Mouse (Mus musculus) CH12.LX (cell line): ENCODE data around the gene Odf4.

Experiments used
- CHD2 ChIP-seq: IDR thresholded peaks from 2 replicates; pipeline ENCODE4 v1.6.1; 2011; ENCODE audit warnings: low read length, improper control_type of control experiment
- CTCF ChIP-seq, 2 experiments: IDR thresholded peaks in 1 of 2; conservative IDR thresholded peaks in 1 of 2; 2 replicates each; pipeline ENCODE4 v1.5.1; 2011 to 2012; ENCODE audit warnings: low read depth in 2 of 2, low read length in 2 of 2, improper control_type of control experiment in 1 of 2, inconsistent platforms in 1 of 2, mild to moderate bottlenecking in 1 of 2, moderate library complexity in 1 of 2
- E2F4 ChIP-seq: IDR thresholded peaks from 2 replicates; pipeline ENCODE4 v1.6.1; 2011; ENCODE audit warnings: low read depth, low read length, improper control_type of control experiment; ENCODE audit not compliant: insufficient replicate concordance
- EP300 ChIP-seq: IDR thresholded peaks from 2 replicates; pipeline ENCODE4 v1.6.1; 2011; ENCODE audit warnings: low read length, improper control_type of control experiment
- KAT2A ChIP-seq: IDR thresholded peaks from 2 replicates; pipeline ENCODE4 v1.6.1; 2012; ENCODE audit warnings: low read length, improper control_type of control experiment, inconsistent platforms; ENCODE audit not compliant: insufficient replicate concordance
- MAX ChIP-seq: IDR thresholded peaks from 2 replicates; pipeline ENCODE4 v1.6.1; 2011; ENCODE audit warnings: low read length, improper control_type of control experiment
- MXI1 ChIP-seq: IDR thresholded peaks from 2 replicates; pipeline ENCODE4 v1.6.1; 2011; ENCODE audit warnings: mild to moderate bottlenecking, low read depth, low read length, improper control_type of control experiment
- MYC ChIP-seq: IDR thresholded peaks from 2 replicates; pipeline ENCODE4 v1.6.1; 2011; ENCODE audit warnings: low read depth, mild to moderate bottlenecking, improper control_type of control experiment, low read length
- SMC3 ChIP-seq: IDR thresholded peaks from 2 replicates; pipeline ENCODE4 v1.6.1; 2011; ENCODE audit warnings: low read depth, low read length, improper control_type of control experiment
- USF1 ChIP-seq: IDR thresholded peaks from 2 replicates; pipeline ENCODE4 v1.6.1; 2014; ENCODE audit warnings: low read depth, mild to moderate bottlenecking, inconsistent platforms, low read length, improper control_type of control experiment

GRCm38 (mm10) chr11:68905138-68905531, 21.7 kb downstream of the Odf4 start:
- TF ChIP-seq CTCF (conservative IDR thresholded peaks at IDR 0.05 in 1 of 2, IDR thresholded peaks at IDR 0.05 in 1 of 2; ENCODE audit: low read depth in 2 of 2, low read length in 2 of 2), result no peak
- TF ChIP-seq E2F4, result no peak
- no peak for TF ChIP-seq SMC3
- no peak for TF ChIP-seq USF1
- TF ChIP-seq MYC, result no peak
- no peak for TF ChIP-seq EP300
- TF ChIP-seq MAX, result no peak
- no peak for TF ChIP-seq KAT2A
- TF ChIP-seq CHD2, result no peak; the same call in 1 of the 2 replicates
- TF ChIP-seq MXI1, result no peak
